Mouse (Mus musculus) urinary bladder, postnatal 14 days (tissue): ENCODE measurements around the gene Gm5901.
"Not testable (repeated sequence)": the region's sequence is repeated elsewhere in the genome, so short reads cannot be mapped to it uniquely, and the experiment has no call there.

Experiments
- DNase-seq: peaks from one replicate; pipeline ENCODE4 v3.0.0; 2021; ENCODE audit warnings: low spot score

Gm5901 gene

DNA sequence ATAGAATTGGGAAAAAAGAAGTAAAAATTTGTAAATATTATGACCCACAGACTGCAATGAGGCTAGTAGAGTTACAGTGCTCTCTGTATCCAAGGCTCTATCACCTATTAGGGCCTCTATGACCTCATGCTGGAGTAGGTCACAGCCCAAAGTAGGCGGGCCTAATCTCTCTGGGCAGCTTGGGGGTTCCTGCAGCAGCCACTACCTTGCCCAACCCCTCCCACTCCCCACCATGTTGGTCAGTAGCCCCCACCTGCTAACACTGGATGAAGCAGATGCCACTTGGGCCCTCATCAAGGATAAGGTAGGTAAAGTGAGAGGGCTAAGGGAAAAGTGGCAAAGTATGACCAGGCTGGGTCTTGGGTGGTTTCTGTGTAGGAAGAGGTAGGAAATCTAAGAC, at the start of gene Gm5901:
TSS of gene Gm5901 (plus strand) at position 173 of the 400 bp plus-strand sequence.
- DNase-seq: no peak

DNA sequence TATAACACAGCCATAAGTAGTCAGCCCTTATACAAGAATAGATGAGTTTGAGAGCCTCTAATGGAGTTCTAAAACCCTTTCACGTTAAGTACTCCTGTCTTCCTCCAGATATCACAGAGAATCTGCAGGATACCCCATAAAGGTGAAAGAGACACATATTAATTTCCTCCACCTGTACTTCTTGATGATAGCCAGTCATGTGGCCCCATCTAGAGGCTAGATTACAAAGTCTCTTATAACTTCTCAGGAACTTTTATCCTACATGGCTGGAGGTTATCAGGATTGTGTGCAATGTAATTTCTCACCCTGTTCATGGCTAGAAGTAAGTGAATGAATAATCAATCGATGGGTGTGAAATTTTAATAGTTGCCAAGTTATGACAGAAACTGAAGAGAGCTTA, 49.5 kb upstream of the Gm5901 start:
- no peak for DNase-seq

DNA sequence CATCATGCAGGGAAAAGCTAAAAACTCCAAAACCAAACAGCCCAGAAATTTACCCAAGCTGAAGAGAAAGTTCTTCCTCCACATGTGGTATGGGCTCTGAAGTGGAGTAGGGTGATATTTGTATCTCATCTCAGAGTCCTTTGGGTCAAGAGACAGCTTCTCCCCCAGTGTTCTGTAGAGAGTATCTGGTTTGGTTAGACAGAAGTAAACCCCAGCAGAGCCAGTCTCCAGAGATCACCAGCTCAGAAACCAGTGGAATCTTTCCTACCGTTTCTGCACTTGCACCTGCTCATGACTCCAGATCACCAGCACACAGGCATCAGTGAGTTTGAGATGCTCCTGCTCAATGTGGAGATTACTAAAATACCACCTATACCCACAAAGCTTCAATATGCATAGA, 40.8 kb upstream of the Gm5901 start, which contains the start of gene Olfr690:
TSS of gene Olfr690 (minus strand) at position 101 of the 400 bp plus-strand sequence.
- DNase-seq: no peak

DNA sequence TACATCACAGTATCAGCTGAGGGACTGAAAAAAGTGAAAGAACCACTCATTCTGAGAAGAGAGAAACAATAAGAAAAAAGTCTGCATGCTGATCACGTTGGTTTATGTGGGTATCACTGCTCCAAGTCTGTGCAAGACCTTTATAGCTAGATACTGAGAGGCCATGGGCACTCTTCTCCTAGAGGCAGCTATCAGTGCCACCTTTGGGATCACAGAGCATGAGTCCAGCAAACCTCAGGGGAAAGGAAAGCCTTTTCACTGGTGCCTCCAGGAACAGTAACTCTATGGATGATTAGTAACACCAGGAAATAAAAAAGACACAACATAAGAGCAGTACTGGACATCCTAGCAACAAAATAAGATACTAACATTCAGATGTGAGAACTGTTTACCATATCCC, 32.7 kb upstream of the Gm5901 start, which contains the start of gene Olfr691:
TSS of gene Olfr691 (minus strand) at position 101 of the 400 bp plus-strand sequence.
- no peak for DNase-seq

DNA sequence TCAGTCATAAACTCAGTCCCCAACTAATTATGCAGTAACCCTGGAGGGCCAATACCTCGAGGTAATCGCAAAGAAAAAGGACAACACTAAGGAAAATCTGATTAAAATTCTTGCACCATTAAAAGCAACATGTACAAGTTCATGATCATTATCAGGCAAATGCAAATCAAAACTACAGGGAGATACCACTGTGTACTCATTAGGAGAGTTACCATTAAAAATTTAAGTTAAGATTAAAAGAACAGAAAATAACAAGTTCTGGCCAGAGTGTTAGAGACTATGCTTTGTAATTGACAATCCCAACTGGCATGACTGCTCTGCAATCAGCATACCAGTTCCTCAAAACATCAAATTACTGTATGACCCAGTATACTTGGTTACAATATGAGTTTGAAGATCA, 32.1 kb upstream of the Gm5901 start:
- no peak for DNase-seq

DNA sequence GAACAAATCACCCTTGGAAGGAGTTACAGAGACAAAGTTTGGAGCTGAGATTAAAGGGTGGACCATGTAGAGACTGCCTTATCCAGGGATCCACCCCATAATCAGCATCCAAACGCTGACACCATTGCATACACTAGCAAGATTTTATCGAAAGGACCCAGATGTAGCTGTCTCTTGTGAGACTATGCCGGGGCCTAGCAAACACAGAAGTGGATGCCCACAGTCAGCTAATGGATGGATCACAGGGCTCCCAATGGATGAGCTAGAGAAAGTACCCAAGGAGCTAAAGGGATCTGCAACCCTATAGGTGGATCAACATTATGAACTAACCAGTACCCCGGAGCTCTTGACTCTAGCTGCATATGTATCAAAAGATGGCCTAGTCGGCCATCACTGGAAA, 18.8 kb upstream of the Gm5901 start:
- DNase-seq: not testable (repeated sequence)

DNA sequence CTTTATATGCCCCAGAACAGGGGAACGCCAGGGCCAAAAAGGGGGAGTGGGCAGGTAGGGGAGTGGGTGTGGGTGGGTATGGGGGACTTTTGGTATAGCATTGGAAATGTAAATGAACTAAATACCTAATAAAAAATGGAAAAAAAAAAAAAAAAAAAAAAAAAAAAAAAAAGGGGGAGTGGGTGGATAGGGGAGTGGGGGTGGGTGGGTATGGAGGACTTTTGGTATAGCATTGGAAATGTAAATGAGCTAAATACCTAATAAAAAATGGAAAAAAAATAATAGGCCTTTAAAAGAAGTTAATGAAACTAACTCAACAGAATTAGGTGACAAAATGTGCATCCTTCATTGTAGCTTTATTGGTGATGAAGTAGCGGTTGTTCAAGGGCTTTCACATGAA, 18.4 kb upstream of the Gm5901 start:
- not testable (repeated sequence) for DNase-seq

DNA sequence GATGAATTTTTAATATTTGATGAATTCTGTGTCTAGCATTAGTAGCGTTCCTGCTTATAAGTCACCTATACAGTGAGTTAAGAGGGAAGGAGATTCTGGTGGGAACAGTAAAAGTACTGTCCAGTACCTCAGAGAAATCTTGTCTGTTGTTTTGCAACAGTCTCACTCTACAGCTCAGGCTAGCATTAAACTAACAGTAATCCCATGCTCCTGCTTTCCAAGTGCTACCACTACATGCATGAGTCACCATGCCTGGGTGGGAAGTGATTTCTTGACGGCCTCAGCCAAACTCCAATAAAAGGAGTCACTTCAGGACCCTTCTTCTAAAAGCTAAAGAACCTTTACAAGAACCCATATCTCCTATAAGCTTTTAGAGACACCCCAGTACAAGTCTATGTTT, 13.1 kb upstream of the Gm5901 start:
- DNase-seq: no peak

DNA sequence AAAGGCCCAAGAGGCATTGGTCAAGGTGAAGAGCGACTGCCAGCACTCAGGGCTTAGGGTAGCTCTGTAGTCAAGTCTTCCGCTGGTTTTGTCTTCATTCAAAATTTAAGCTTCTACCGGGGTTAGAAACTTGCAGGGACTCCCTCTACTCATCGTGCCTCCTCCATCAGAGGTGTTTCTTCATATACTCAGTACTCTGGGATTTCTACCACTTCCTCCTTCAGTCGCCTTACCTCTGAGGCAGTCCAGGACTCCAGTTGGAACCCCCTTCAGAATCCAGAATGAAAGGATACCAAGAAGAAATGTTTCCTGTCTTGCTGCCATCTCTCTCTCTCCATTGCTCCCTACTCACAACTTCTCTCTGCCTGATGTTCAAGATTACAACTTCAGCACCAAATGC, 7.6 kb upstream of the Gm5901 start:
- DNase-seq: no peak

DNA sequence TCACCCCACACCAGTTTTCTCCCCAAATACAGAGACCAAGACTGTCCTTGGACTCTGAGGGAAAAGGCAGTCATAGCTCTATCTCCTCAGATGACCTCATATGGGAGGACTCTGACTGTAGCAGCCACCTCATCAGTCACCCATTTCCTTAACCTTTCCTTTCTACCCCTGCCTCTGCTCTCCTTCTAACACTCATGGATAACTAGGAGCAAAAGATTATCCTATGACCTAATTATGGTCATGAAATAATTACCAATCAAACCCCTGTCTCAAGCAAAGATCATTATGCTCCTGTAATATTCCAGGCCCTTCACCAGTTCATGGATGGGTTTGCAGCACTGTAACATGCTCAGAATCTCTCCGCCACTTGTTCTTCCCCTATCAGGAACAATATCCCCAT, 6.9 kb upstream of the Gm5901 start, which contains the start of gene Olfr692:
TSS of gene Olfr692 (plus strand) at position 301 of the 400 bp plus-strand sequence.
- no peak for DNase-seq

DNA sequence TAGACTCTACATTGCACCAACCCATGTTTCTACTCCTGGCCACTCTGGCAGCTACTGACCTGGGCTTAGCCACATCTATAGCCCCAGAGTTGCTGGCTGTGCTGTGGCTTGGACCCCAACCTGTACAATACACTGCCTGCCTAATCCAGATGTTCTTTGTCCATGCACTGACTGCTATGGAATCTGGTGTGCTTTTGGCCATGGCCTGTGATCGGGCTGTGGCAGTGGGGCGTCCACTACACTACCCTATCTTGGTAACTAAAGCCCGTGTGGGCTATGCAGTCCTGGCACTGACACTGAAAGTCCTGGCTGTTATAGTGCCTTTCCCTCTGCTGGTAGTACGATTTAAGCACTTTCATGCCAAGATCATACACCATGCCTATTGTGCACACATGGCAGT, 6.3 kb upstream of the Gm5901 start:
- DNase-seq: no peak

DNA sequence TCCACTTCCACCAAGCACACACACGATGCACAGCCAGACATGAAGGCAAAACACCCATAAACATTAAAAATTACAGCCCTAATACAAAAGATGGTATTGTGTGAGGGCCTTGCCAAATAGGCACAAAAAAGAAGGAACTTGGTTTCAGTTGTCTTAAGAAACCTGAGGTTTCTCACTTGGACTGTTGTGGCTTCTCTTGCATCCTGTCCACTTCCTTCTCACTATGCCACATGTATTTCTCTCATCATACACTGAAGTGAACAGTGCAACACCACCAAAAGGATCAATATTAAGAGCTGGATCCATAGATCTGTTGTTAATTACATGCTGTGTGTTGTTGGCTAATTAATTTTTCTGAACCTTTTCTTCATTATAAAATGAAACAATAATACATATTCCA, 1.9 kb upstream of the Gm5901 start:
- DNase-seq: no peak

DNA sequence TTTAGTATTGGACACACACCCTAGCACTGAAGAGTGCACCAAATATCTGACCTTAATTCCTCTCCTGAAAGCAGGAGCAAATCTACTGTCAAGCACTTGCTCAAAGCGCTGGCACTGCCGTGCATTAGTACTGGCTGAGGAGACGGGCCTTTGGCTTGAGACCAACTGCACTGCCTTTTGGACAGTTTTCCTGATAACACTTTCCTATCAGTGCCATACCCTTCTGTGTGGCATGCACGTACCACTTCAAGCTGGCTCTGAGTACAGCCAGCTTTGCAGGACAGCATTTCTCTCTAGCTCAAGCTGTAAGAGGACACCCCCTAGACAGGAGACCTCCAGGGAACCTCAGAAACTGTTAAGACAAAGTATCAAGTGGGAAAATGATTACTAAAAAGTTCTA, 1.3 kb upstream of the Gm5901 start:
- no peak for DNase-seq

DNA sequence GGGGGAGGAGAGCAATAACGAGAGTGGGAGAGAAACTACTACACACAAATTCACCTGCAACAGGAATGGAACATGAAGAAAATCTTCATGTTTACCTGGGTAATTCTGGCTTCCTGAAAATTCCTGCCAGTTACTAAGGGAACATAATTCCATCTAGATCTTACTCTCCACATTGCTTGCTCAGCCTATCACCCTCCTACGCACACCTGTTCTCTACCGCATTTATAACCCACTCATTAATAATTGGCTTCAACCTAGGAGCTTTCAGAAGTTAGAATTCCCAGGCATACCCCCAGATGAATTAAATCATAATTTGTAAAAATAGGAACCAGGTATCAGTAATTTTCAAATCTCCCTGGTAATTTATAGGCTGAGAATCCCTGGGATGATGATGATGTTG, 862 bp upstream of the Gm5901 start:
- no peak for DNase-seq

DNA sequence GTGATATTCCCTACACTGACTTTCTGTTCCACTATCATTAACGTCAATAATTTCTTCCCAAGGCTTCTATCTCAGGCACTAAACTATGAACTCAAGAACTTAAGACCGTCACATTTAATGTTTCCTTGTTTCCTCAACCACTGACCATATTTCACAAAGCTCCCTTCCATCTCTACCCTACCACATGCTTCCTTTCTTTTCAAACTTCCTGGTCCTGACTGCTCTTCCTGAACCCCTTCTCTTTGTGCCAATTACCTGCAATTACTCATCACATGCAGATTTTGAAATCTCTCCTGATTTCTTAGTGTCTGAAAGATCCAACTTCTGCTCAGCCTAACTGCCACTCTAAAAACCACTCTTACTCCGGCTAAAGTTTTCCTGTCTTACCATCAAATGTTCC, 5.5 kb downstream of the Gm5901 start:
- no peak for DNase-seq

DNA sequence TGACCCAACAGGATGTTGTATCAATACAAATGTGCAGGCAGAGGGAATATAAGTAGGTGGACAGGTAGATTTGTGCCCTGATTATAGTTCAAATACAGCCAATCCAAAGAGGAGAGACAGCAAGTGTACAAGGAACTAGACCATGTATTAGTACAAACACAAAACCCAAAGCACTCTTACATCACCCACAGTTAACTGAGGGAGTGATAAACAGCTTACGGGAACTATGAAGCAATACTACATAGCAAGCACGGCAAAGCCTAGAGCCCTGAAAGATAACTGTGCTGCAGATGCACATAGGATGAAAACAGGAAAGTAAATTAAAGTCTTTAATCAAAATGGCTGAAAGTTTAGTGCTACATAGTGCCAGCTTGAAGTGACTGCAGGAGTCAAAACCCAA, 12.9 kb downstream of the Gm5901 start:
- DNase-seq: no peak

DNA sequence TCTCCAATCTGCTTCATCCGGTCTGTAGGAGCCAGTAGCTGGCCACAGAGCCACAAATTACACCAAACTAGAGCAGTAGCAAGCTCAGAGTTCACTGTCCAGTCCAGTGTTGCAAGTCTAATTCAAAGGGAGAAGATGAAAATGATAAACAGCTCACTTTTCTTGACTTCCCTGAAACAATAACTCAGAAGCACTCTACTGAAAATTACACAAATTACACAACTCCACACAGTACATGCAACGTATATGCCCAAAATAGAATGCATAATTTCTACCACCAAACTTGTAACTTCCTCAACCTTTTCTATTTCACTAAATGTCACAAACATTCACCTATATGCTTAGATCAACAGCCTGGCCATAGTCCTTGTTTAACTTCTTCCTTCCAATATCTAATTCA, 15.4 kb downstream of the Gm5901 start:
- no peak for DNase-seq

DNA sequence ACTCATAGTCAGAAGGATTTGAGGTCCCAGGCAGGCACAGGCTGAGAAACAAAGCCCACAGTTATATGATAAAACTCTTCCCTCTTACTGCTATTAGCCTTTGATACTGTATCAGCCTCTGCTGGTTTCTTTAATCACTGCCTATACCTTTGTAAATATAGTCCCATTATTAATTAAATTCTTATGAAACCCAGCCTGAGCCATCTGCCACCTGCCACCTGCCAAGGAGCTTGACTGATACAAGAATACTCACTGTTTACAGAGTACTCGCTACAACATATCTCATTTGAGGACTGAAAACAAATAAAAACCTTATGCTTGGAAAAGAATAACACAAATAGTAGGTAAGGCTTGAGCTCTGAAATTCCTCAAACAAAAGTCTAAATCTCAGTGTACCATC, 19.8 kb downstream of the Gm5901 start:
- DNase-seq: no peak

DNA sequence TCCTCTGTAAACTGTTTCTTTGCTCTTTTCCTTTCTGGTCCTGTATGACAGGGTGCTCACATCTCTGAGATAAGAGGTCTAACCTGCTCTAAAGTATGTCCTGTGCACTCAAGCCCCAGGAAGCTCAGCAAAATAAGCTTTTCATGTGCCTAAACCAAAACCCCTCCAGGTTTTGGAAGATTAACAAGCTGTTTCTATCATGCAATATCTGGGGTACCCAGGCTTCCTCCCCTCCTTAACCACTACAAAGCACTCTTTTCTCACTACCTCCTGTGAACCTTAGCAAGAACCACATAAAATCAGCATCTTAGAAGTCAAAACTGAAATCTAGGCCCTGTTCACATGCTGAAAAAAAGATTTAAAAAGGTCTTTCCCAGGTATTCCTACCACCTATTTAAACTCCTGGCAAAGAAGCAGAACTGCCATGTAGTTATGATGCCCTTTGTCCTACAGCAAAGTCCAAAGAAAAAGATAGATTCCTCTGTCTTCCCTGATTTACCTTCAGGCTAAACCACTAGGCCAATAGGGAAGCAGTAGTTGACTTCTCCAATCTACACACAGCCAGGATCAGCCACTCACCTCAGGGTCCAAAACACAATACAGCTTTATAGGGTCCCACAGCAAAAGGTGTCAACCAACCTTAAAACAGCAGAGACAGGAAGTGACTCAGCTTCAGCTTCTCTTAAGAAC, 20.4 kb downstream of the Gm5901 start:
- DNase-seq: no peak

DNA sequence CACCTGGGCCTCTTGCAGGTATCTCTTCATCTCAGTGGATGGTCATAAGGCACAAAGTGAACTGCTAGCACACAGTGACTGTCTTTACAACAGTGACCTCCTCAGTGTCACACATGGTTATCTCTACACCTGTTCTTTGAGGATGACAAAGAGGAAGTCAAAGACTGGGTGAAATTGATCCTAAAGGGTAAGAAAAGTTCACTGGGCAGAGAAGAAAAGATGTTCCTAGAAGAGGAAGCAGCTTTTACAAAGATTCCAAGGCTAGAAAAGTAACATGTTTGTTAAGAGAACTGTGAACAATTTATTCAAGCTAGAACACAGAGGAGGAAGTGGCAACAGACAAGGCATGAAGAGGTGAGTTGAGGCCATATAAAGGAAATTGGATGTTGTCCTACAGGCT, 21.3 kb downstream of the Gm5901 start:
- no peak for DNase-seq

DNA sequence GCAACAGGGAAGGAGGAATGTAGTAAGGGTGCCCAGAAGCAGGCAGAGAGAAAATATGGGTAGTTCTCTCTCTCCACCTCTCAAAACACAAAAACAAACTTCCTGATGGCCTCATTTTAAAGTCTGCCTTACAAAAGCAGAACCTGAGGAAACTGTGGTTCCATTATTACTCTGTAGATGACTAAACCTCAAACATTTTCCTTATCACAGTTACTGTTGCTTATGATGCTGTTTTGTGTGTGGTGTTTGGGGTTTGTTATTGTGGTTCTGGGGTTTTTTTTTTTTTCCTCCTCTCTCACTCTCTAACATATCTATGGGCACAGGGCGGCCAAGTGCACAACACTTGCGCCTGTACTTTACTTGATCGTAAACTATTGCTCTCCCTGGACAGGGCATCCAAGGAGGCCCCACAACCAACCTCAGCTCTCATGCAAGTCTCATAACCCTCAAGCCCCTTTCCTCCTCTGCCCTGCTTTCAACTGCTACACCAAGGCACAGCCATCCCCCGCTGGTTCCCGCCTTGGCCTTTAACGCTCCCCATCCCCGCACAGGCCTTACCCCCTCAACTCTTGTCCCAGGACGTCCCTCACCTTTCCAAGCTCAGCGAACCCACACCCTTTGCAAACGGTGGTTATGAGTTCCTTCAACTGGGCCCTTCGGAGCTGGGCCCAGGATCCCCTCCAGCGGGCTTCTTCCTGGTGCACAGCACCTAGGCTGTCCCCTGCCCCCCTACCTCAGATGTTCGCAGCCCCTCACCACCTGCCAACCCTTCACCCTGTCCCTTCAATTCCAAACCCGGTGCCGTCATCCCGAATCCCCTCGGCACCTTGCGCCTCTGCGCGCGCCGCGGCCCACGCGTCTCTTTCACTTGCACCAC, 24.5 kb downstream of the Gm5901 start:
- DNase-seq: peak; percentile 8

DNA sequence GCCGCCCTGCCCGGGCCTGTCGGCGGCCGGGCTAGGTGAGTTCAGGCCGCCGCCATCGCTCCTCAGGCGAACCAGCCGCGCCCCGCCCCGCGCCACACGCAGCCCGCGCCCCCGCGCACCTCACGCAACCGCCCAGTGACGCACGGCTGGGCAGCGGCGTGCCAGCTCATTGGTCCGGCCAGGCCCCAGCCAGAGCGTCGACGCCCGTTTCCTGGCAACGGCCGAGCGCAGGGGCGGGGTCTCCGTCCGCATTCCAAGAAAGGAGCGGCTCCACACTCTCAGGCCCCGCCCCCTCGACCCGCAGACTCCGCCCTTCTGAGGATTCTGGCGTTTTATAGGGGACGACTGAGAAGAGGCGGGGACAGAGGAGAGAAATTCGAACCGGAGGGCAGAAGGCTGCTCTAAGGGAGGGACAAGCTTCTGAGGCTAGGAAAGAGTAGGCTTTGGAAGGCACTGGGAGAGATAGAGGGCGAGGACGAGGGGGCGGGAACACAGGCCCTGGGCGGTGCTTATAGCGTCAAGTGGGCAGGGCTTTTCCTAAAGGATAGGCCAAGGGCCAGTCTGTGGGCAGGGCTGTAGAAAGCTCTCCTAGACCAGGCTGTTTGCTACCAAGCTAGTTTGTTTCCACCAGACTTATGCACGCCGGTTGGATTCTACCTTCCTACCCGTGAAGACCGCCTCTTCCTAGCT, 25.2 kb downstream of the Gm5901 start, which contains the start of gene Fam160a2:
TSS of gene Fam160a2 (minus strand) at position 120 of the 690 bp plus-strand sequence.
- DNase-seq: peak; percentile 100

DNA sequence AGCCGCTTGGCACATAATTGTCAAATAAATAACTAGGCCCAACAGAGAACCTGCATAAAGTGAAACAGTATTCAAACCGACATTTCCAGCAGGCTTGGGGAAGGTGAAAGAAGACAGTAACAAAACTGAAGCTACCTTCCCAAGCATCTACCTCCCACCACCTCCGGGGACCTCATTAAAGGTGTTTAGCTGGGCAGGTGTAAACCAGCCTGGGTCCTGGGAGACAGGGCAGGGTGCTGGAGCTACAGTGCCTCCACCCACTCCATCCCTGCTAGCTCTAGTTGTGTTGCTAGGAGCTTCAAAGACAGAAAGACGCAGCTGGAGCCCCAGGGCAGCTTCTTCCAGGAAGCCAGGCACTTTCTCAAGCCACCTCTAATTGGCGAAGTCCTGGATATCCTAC, 29.4 kb downstream of the Gm5901 start, which contains the start of gene Cnga4:
TSS of gene Cnga4 (plus strand) at position 301 of the 400 bp plus-strand sequence.
- no peak for DNase-seq
